Mouse (Mus musculus) induced T-regulatory cell, adult 2 months (primary cell): ENCODE results near the gene Ebf1.
A peak's percentile ranks its signal among the peaks of the same experiment; 100 is the strongest.

Experiments used
- DNase-seq: peaks from one replicate; pipeline ENCODE4 v3.0.0-alpha.2; 2012; ENCODE audit warnings: low read depth

Gene Ebf1

GRCm38 (mm10) chr11:44738046-44738445 is 120.9 kb downstream of the Ebf1 start:
- no peak for DNase-seq

- no peak for DNase-seq
These were observed 121.7 kb downstream of the Ebf1 start for GRCm38 (mm10) chr11:44738820-44739219.

- DNase-seq = no peak
These were observed 123.3 kb downstream of the Ebf1 start for GRCm38 (mm10) chr11:44740278-44741041.

- no peak for DNase-seq
These were observed 124.0 kb downstream of the Ebf1 start for GRCm38 (mm10) chr11:44741042-44741491.

- DNase-seq = no peak
These were observed 127.3 kb downstream of the Ebf1 start for GRCm38 (mm10) chr11:44744446-44744845.

GRCm38 (mm10) chr11:44745946-44746345 is 128.8 kb downstream of the Ebf1 start:
- DNase-seq = no peak

- DNase-seq = no peak
These were observed 129.6 kb downstream of the Ebf1 start for GRCm38 (mm10) chr11:44746731-44747130.

GRCm38 (mm10) chr11:44749309-44749708 is 132.2 kb downstream of the Ebf1 start:
- no peak for DNase-seq

- DNase-seq = no peak
These were observed 137.2 kb downstream of the Ebf1 start for GRCm38 (mm10) chr11:44754336-44754735.

- no peak for DNase-seq
These were observed 139.2 kb downstream of the Ebf1 start for GRCm38 (mm10) chr11:44756321-44756720.

- DNase-seq = no peak
These were observed 141.7 kb downstream of the Ebf1 start for GRCm38 (mm10) chr11:44758857-44759256.

- no peak for DNase-seq
These were observed 144.2 kb downstream of the Ebf1 start for GRCm38 (mm10) chr11:44761128-44761996.

GRCm38 (mm10) chr11:44763992-44764835 is 147.1 kb downstream of the Ebf1 start:
- DNase-seq = no peak

GRCm38 (mm10) chr11:44764988-44765387 is 147.9 kb downstream of the Ebf1 start:
- no peak for DNase-seq

- no peak for DNase-seq
These were observed 149.1 kb downstream of the Ebf1 start for GRCm38 (mm10) chr11:44766246-44766645.

GRCm38 (mm10) chr11:44767322-44767721 is 150.2 kb downstream of the Ebf1 start:
- no peak for DNase-seq

GRCm38 (mm10) chr11:44768346-44768745 is 151.2 kb downstream of the Ebf1 start:
- DNase-seq = no peak

GRCm38 (mm10) chr11:44770989-44771564 is 154.0 kb downstream of the Ebf1 start:
- no peak for DNase-seq

GRCm38 (mm10) chr11:44774411-44774810 is 157.3 kb downstream of the Ebf1 start:
- DNase-seq = peak; percentile 20

GRCm38 (mm10) chr11:44775549-44775948 is 158.4 kb downstream of the Ebf1 start:
- DNase-seq = no peak

- DNase-seq = no peak
These were observed 159.4 kb downstream of the Ebf1 start for GRCm38 (mm10) chr11:44776556-44776955.
